Mouse (Mus musculus): Measurements from ENCODE around the gene Efcc1. TPM values are rescaled to one million over a fixed set of nuclear protein-coding genes. Genes with fewer than 3 reads are reported as not detected.

Gene Efcc1
- polyA plus RNA-seq, 1 experiment from 2014 or later = 0.42 TPM

DNA sequence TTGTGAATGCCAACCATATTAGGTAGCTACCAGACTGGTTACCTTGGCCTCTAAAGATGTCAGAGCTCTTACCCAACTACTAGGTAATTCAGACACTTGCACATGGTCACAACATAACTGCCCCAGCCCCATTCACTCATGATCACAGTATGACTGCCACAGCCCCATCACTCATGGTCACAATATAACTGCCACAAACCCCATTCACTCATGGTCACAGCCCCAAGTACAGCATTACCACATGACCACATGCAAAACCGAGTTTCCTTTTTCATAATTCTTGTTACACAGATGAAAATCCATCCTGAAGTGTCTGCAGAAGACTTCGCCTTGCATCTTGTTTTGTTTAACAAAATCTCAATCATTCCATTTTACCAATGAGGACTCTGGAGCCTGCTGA, 17.4 kb downstream of the Efcc1 start:
- Histone ChIP-seq H3K4me1 (ENCODE audit: insufficient read depth) (peaks cover 37% of the 10 kb centered on the region), H3K27ac (ENCODE audit: low read depth) (no peak overlapping the region), H3K4me2 (ENCODE audit: low read depth, low read length) (no peak overlapping the region), H3K9me3 (ENCODE audit: low read length) (no peaks in the 10 kb centered on the region), H3K36me3 (replicated peaks; ENCODE audit: insufficient read depth, low read length) (no peaks in the 10 kb centered on the region), H3K27me3 (ENCODE audit: insufficient read depth, low read length) (no peaks in the 10 kb centered on the region), H3K4me3 (ENCODE audit: low read depth, low read length) (no peak overlapping the region), H3K9ac (replicated peaks) (no peak overlapping the region)
- DNase-seq (no peak), ATAC-seq (no peak)
- TF ChIP-seq CTCF (IDR thresholded peaks at IDR 0.05; ENCODE audit: low read depth) = no peak
- no peak for TF ChIP-seq EP300 (IDR thresholded peaks at IDR 0.05; ENCODE audit: low read depth)
- WGBS (ENCODE audit: insufficient replicate concordance) = 65% methylated on average over 2 of the region's 2 CpGs

DNA sequence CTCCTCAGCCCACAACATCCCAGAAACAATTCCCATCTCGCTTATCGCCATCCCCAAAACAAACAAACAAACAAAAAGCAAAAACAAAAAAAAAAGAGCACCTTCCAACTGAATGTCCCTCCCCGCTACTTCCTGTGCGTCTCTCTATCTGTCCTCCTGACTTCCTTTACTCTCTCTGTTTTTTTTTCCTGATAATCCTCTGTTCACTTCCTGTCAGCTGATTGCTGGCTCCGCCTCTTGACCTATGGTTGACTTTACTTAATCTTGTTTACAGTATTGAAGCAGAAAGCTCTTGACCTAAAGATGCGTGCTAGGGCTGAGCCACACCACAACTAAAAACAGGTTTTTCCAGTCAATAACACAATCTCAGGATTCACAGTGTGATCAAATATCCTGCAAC, 17.9 kb downstream of the Efcc1 start:
- ATAC-seq = peak; percentile 41; the same call in 1 of the 2 replicates

DNA sequence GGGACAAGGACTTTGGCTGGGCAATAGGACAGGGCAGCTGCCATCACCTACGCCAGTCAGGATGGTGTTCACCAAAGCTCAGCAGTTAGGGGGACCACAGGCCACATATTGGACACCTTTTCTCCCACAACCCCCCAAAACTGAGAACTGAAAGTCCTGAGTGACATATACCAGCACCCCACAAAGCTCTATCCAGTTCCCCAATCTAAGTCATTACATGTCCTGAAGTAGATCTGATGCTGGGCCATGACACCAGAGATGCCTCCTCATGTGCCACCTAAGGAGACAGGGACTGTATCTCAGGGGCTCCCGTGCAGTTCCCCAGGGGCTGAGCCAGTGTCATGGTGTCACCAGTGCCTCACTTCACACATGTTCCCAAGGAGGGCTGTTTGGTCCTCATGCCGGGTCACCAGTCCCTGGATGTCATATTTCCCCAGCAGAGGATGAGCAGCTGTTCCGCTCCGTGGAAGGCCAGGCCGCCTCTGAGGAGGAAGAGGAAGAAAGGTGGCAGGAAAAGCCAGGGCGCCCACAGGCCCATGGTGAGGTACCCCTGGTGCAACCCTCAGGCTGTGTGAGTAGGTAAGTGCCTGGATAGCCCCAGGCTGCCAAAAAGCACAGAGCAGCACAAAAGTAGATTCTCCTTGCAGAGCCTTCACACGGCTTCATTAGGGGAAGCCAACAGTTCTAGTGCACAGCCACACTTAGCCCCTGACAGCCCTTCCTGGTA, 19.7 kb downstream of the Efcc1 start:
- no peak for ATAC-seq
- Histone ChIP-seq H3K4me3 (ENCODE audit: low read depth, low read length) (no peak overlapping the region), H3K36me3 (replicated peaks; ENCODE audit: insufficient read depth, low read length) (no peaks in the 10 kb centered on the region), H3K9ac (replicated peaks) (no peak overlapping the region), H3K4me2 (ENCODE audit: low read depth, low read length) (no peak overlapping the region), H3K4me1 (ENCODE audit: insufficient read depth) (peaks cover 31% of the 10 kb centered on the region), H3K9me3 (ENCODE audit: low read length) (no peaks in the 10 kb centered on the region), H3K27ac (ENCODE audit: low read depth) (no peak overlapping the region), H3K27me3 (ENCODE audit: insufficient read depth, low read length) (no peaks in the 10 kb centered on the region)
- DNase-seq = no peak
- WGBS (ENCODE audit: insufficient replicate concordance) = 66% methylated on average over 8 of the region's 8 CpGs
- TF ChIP-seq EP300 (IDR thresholded peaks at IDR 0.05; ENCODE audit: low read depth) (no peak), CTCF (IDR thresholded peaks at IDR 0.05; ENCODE audit: low read depth) (no peak)

More for the DNA sequence above, 17.9 kb downstream of the Efcc1 start:
- no peak for TF ChIP-seq EP300 (IDR thresholded peaks at IDR 0.05; ENCODE audit: low read depth)
- TF ChIP-seq CTCF (IDR thresholded peaks at IDR 0.05; ENCODE audit: low read depth) = no peak
- Histone ChIP-seq H3K9me3 (ENCODE audit: low read length) (no peaks in the 10 kb centered on the region), H3K9ac (replicated peaks) (no peak overlapping the region), H3K36me3 (replicated peaks; ENCODE audit: insufficient read depth, low read length) (no peaks in the 10 kb centered on the region), H3K4me3 (ENCODE audit: low read depth, low read length) (no peak overlapping the region), H3K4me2 (ENCODE audit: low read depth, low read length) (no peak overlapping the region), H3K4me1 (ENCODE audit: insufficient read depth) (peaks cover 37% of the 10 kb centered on the region), H3K27me3 (ENCODE audit: insufficient read depth, low read length) (no peaks in the 10 kb centered on the region), H3K27ac (ENCODE audit: low read depth) (no peak overlapping the region)
- 74% methylated on average over 6 of the region's 6 CpGs for WGBS (ENCODE audit: insufficient replicate concordance)
- no peak for DNase-seq

DNA sequence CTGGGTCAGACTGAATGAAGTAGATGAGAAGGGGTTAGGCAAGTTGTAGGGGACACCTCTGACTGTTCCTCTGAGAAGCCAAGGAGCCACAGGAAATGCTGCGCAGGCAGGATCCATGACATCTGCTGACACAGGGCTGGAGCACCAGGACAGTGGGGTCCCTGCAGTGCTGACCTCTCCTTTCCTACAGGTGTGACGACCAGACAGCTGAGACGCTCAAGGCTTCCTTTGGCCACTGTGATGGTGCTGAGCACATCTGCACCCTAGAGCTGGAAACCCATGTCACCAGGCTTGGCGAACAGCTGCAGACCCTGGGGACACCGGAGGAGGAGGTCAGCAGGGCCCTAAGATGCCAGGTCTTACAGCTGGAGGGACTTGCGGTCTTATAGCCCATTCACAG, 20.9 kb downstream of the Efcc1 start:
- H3K4me1 ChIP-seq (ENCODE audit: insufficient read depth) = peaks cover 20% of the 10 kb centered on the region
- WGBS (ENCODE audit: insufficient replicate concordance) = 83% methylated on average over 6 of the region's 6 CpGs

DNA sequence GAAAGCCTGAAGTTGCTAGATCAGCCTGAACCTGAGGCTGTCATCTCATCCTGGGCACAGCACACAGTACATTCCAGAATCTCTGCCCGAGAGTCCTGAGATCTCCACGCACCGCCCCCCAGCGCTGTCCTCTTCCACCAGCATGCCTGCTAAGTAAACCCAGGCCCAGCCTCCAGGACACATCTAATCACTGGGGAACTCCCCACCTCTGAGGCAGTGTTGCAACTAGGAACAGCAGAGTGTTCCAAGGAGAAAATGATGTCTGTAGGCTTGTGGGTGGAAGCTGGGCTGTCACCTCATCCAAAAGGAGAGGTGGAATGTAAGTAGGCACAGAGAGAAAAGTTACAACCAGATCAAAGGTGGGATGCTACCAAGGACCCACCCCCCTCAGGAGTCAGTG, 24.5 kb downstream of the Efcc1 start:
- 73% methylated on average over 4 of the region's 4 CpGs for WGBS (ENCODE audit: insufficient replicate concordance)
- no peak for DNase-seq
- Histone ChIP-seq H3K9me3 (ENCODE audit: low read length) (no peaks in the 10 kb centered on the region), H3K27me3 (ENCODE audit: insufficient read depth, low read length) (no peaks in the 10 kb centered on the region), H3K4me2 (ENCODE audit: low read depth, low read length) (no peak overlapping the region), H3K4me3 (ENCODE audit: low read depth, low read length) (no peak overlapping the region), H3K9ac (replicated peaks) (no peak overlapping the region), H3K27ac (ENCODE audit: low read depth) (no peak overlapping the region; the same call in 1 of the 2 replicates), H3K36me3 (replicated peaks; ENCODE audit: insufficient read depth, low read length) (no peaks in the 10 kb centered on the region), H3K4me1 (ENCODE audit: insufficient read depth) (peaks cover 9% of the 10 kb centered on the region)
- TF ChIP-seq EP300 (IDR thresholded peaks at IDR 0.05; ENCODE audit: low read depth) (no peak), CTCF (IDR thresholded peaks at IDR 0.05; ENCODE audit: low read depth) (no peak)
- no peak for ATAC-seq

More for the DNA sequence above, 20.9 kb downstream of the Efcc1 start:
- Histone ChIP-seq H3K9ac (replicated peaks) (no peak overlapping the region), H3K27ac (ENCODE audit: low read depth) (no peak overlapping the region), H3K4me3 (ENCODE audit: low read depth, low read length) (no peak overlapping the region), H3K9me3 (ENCODE audit: low read length) (no peaks in the 10 kb centered on the region), H3K4me2 (ENCODE audit: low read depth, low read length) (no peak overlapping the region), H3K27me3 (ENCODE audit: insufficient read depth, low read length) (no peaks in the 10 kb centered on the region), H3K36me3 (replicated peaks; ENCODE audit: insufficient read depth, low read length) (no peaks in the 10 kb centered on the region)
- ATAC-seq (no peak), DNase-seq (no peak)
- TF ChIP-seq CTCF (IDR thresholded peaks at IDR 0.05; ENCODE audit: low read depth) (no peak), EP300 (IDR thresholded peaks at IDR 0.05; ENCODE audit: low read depth) (no peak)

DNA sequence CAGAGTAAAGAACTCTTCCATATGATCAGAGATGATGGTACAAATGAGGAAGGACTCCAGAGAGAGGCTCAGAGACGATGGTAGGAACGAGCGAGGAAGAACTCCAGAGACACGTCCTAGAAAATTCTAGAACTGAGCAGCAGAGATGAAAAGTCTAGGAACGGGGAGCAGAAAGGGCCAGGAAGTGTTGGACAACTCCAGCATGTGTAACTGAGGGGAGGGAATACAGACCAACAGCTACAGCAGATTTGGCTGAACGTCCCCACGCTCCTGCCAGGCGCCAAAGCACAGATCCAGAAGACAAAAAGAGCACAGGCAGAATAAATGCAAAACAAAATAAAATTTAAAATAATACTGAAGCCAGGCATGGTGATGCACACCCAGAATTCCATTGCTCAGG, 26.2 kb downstream of the Efcc1 start:
- Histone ChIP-seq H3K27ac (ENCODE audit: low read depth) (no peak overlapping the region), H3K4me3 (ENCODE audit: low read depth, low read length) (no peak overlapping the region), H3K4me1 (ENCODE audit: insufficient read depth) (peaks cover 13% of the 10 kb centered on the region), H3K27me3 (ENCODE audit: insufficient read depth, low read length) (no peaks in the 10 kb centered on the region), H3K9ac (replicated peaks) (no peak overlapping the region), H3K4me2 (ENCODE audit: low read depth, low read length) (no peak overlapping the region), H3K36me3 (replicated peaks; ENCODE audit: insufficient read depth, low read length) (no peaks in the 10 kb centered on the region), H3K9me3 (ENCODE audit: low read length) (no peaks in the 10 kb centered on the region)
- WGBS (ENCODE audit: insufficient replicate concordance) = 88% methylated on average over 8 of the region's 8 CpGs
- no peak for TF ChIP-seq CTCF (IDR thresholded peaks at IDR 0.05; ENCODE audit: low read depth)
- TF ChIP-seq EP300 (IDR thresholded peaks at IDR 0.05; ENCODE audit: low read depth) = no peak
- ATAC-seq (no peak), DNase-seq (no peak)
